Mouse (Mus musculus): ENCODE measurements around the gene Kif22.
A peak's percentile ranks its signal among the peaks of the same experiment; 100 is the strongest.

The Kif22 gene

GRCm38 (mm10) chr7:127031244-127031643 lies 11.0 kb downstream of the Kif22 start:
- DNase-seq (ENCODE audit: low read depth, low spot score), result no peak

DNA sequence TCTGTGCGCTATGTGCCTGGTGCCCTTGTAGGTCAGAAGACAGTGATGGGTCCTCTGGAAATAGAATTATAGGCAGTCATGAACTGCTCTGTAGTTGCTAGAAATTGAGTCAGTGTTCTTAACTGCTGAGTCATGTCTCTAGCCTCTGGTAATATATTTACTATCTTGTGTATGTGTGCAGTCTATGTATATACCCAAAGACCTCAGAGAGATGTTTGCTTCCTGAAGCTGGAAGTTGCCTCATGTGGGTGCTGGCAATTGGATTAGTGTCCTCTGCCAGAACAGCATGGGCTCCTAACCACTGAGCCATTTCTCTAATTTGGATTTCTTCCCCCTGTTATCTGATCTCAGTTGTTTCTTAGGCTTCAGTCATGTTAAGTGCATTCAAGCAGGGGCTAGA lies 12.1 kb downstream of the Kif22 start:
- no peak for DNase-seq (ENCODE audit: low read depth, low spot score)

- no peak for DNase-seq (ENCODE audit: low read depth, low spot score)
These were observed 14.4 kb downstream of the Kif22 start for GRCm38 (mm10) chr7:127027885-127028284.

DNA sequence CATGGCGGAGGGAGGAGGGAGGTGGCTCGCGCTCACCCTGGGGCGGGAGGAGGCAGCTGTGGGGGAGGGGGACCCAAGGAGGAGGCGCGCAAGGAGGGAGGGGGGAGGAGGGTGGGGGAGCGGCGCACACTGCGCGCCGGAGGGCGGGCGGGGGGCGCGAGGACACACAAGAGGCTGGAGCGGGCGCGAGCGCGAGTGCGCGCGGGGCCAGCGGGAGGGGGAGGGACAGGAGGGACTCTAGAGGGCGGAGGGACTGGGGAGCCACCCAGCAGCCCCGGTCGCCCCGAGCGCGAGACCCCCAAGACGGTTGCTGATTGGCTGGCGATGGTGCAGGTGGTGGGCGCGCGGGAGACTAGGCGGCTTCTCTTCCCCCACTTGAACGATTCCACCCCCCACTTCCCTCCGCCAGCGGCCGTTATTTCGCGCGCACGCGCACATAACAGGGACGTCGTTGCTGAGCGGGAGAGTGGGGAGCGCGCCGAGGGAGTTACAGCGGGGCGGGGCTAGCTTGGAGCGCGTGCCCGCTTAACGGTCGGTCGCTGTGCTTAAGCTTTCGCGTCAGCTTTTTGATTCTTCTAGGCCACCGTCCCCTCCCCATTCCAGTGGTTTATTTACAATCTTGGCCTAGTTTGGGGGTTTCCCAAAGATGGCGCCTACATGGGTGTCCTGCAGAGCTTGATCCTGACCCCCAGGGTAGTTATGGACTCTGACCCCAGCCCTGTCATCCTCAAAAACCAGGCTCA lies 15.1 kb downstream of the Kif22 start, which contains the start of gene Maz:
Gene Maz (minus strand): TSS at position 54 of the 743 bp plus-strand sequence.
- DNase-seq (ENCODE audit: low read depth, low spot score), result peak; percentile 99

DNA sequence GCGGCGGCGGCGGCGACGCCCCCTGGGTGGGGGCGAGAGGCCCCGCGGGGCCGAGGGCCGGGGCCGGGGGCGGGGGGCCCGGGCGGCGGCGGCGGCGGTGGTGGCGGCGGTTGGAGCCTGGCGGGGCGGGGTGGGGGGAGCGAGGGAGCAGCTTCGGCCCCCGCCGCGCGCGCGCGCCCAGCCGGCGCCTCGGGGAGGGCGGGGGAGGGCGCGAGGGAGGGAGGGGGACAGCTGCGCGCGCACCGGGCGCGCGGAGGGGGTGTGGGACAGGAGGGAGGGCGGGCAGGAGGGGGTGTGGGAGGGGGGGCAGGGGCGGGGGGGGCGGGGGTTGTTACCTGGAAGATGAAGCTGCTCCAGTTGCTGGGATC lies 15.7 kb downstream of the Kif22 start:
- no peak for DNase-seq (ENCODE audit: low read depth, low spot score)

DNA sequence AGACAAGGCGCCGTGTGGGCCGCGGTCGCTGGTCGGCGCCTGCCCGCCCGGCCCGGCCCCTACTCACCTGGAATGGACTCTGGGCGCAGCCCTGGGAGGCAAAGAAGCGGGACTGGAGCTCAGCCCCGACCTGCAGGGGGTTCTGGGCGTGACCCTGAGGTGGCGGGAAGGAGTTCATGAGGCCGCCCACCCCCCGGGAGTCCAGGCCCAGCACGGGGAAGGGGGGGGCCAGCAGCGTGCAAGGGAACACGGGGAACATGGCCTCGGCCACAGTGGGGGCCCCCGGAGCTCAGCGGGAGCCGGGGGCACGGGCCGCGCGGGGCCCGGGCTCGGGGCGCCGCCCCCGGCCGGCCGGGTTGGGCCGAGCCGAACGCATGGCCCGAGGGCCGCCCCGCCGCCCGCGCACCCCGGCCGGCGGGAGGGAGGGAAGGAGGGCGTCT lies 16.1 kb downstream of the Kif22 start:
- DNase-seq (ENCODE audit: low read depth, low spot score), result peak; percentile 76

DNA sequence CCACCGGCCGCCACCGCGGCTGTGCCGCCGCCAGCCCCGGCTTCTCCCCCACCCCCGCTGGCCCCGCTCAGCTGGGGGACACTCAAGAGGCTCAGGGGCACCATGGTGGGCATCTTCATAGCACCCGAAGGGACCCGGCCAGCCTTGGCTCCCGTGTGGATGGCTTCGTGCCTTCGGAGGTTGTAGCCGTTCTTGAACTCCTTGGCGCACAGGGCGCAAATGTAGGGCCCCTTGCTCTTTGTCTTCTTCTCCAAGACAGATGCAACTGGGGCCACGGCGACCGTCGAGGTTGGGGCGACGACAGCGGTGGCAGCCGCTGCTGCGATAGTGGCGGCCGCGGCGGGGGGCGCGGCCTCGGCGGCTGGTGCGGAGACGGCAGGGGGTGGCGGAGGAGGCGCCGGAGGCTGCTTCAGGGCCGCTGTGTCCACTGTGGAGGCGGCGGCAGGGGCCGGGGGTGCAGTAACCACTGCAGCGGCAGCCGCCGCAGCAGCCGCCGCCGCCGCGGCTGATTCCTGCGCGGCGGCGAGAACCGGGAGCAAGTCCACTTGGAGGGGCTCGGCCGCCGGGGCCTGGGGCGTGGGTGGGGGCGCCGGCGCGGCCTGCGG lies 16.6 kb downstream of the Kif22 start:
- DNase-seq (ENCODE audit: low read depth, low spot score), result no peak

- peak; percentile 78 for DNase-seq (ENCODE audit: low read depth, low spot score)
These were observed 17.3 kb downstream of the Kif22 start for GRCm38 (mm10) chr7:127024755-127025555.

GRCm38 (mm10) chr7:127023896-127024690 lies 18.2 kb downstream of the Kif22 start:
- no peak for DNase-seq (ENCODE audit: low read depth, low spot score)

GRCm38 (mm10) chr7:127023272-127023691 lies 19.0 kb downstream of the Kif22 start:
- DNase-seq (ENCODE audit: low read depth, low spot score), result no peak

DNA sequence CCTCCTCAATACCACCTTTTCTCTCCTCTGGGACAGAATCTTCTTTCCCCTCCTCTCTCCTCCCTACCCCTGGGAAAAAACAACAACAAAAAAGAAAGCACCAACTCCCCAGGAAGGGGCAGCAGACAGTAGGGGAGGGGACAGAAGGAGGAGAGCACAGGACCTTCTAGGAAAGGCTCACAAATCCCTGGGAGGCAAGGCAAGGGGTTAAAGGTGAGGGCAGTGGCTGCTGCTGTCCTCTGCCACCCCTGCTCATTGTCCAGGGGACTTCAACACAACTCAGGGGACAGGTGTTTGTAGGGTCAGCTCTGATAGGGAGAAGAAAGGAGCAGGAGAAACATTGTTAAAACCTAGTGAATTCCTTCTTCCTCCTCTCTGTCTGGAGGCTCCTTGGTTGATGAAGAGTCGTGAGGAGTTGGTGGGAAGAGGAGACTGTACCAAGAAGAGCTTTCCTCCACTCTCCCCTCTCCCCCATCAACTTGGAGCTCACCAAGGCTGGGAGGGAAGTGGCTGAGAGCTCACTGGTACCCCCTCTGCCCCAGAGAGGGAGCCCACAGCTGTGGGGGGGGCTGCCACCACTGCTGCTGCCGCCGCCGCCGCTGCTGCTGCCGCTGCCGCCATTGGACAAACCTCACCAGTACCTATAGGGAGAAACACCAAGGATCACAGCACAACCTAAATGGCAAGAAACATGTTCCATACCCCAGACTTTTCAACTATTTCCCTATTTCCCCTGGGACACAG lies 19.6 kb downstream of the Kif22 start:
- no peak for DNase-seq (ENCODE audit: low read depth, low spot score)

DNA sequence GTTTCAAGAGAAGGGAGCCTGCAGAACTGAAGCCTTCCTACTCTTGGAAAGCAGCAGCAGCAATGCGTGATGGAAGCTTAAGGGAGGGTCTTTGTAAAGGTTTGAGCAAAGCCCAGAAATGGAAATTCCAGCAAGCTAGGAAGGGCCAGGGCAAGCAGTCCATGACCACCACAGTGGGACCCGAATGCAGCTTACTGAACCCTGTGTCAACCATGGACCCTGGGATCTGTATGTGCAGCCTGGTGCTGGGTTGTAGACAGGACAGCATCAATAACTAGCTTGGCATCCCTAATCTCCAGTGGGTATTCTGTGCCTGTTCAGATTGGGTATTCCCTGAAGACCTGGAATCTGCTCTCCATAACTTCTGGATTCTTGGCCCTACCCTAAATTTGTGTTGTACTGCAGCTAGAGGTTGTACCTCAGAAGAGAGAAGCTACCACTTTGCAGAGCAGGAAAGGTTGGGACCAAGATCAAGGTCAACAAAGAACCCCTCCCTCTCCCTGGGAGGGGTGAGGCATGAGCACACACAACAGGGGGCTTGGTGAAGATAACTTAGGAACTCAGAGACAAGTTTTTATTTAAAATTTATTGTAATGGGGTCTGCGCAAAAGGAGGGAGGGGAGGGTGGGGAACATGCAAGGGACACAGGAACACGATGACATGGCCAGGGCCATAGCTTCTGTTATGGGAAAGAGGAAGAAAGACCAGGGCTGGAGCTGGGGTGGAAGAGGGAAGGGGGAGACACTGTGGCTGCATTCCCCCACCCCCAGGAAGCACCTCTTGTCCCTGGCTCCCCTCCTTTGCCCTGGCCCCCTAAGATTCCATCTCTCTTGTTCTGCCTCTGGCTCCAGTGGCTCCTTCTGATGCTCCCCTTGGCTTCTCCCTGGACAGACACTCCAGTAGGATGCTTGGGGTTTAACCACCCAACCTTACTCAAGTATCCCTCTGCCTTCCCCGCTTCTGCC lies 20.4 kb downstream of the Kif22 start:
- no peak for DNase-seq (ENCODE audit: low read depth, low spot score)

DNA sequence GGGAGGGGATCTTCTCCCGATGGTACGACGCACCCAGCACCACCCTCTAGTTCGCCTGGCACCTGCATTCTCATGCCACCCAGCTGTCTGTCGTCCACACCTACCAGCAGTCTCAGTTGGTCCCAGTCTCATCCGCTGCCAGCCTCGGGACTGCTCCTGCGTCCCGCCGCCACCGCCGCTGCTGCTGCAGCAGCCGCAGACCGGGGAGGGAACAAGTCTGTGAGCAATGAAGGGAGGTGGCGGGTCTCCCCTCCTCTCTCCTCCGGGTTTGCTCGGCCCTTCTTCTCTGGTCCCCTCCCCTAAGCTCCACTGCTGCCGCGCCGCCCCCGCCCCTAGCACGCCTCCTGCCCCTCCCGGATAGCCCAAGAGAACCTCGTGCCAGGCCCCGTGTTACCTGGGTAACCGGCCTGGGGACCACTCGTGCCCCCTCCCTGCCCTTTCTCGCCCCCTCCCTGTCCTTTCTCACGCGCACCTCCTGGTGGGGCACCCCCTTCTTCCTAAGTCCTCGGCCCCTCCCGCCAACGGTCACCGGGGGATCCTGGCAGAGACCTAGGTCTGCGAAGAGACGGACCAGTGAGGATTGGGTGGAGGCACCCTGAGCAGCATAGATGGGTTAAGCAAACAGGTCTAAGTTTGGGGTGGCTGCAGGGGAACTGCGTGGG lies 21.2 kb downstream of the Kif22 start, which contains the start of the genes Gm42742 and Prrt2:
Gene Gm42742 (minus strand): TSS at position 197 of the 662 bp plus-strand sequence.
Gene Prrt2 (minus strand): TSS at position 311 of the 662 bp plus-strand sequence.
- peak; percentile 45 for DNase-seq (ENCODE audit: low read depth, low spot score)

GRCm38 (mm10) chr7:127020491-127020890 lies 21.8 kb downstream of the Kif22 start:
- DNase-seq (ENCODE audit: low read depth, low spot score), result no peak

- no peak for DNase-seq (ENCODE audit: low read depth, low spot score)
These were observed 22.2 kb downstream of the Kif22 start for GRCm38 (mm10) chr7:127020031-127020430.

DNA sequence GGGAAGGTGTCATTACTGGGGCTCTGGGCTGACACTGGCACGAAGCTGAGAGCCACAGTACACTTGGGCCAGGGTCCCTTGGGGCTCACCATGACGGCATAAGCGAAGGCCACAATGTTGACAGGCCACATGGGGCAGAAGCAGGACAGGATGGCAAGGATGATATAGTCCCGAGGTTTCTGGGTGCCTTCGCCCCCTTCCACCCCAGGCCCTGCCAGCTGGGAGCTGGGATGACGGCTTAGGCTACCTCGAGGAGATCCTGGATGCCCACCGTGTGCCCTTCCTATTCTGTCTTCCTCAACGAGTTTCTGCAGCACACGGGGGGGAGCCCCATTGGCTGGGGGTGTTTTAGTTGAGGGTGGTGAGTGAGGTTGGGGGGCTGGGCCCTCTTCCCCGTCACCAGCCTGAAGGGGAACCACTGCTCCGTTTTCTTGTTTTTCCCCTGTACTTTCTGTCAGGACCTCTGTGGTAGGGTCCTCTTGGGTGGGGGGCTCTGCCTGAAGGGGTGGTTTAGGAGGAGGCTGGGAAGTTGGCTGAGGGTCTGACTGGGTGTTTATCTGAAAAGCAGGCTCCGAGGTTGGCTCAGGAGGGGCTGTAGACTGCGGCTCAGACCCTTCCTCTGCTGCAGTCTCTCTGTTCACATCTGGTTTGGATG lies 22.8 kb downstream of the Kif22 start:
- no peak for DNase-seq (ENCODE audit: low read depth, low spot score)

- no peak for DNase-seq (ENCODE audit: low read depth, low spot score)
These were observed 23.6 kb downstream of the Kif22 start for GRCm38 (mm10) chr7:127018416-127019305.

Data from mesoderm, embryonic 11.5 days (tissue).